Mouse (Mus musculus) thymus, postnatal 36 days (tissue): ENCODE data around the gene C130074G19Rik.
A peak's percentile ranks its signal among the peaks of the same experiment; 100 is the strongest.

ENCODE experiments used
- DNase-seq, 2 experiments: peaks; one replicate each; pipeline ENCODE4 v3.0.0; 2022; ENCODE audit warnings: mixed read lengths in 2 of 2

C130074G19Rik gene

GRCm38 (mm10) chr1:184882281-184883268 lies at the start of gene C130074G19Rik:
TSS of gene C130074G19Rik (minus strand) at chr1:184883218.
- DNase-seq: peak; percentile 11 to 23

- no peak for DNase-seq
These were observed 48.1 kb upstream of the C130074G19Rik start for GRCm38 (mm10) chr1:184931097-184931496.

GRCm38 (mm10) chr1:184928382-184928781 lies 45.4 kb upstream of the C130074G19Rik start:
- no peak for DNase-seq

- no peak for DNase-seq
These were observed 44.9 kb upstream of the C130074G19Rik start for GRCm38 (mm10) chr1:184927911-184928310.

GRCm38 (mm10) chr1:184922824-184923223 lies 39.8 kb upstream of the C130074G19Rik start:
- DNase-seq: no peak

- DNase-seq: no peak
These were observed 37.0 kb upstream of the C130074G19Rik start for GRCm38 (mm10) chr1:184920057-184920456.

GRCm38 (mm10) chr1:184918227-184918888 lies 35.3 kb upstream of the C130074G19Rik start:
- peak in 1 of 2 experiments; percentile 5 for DNase-seq

GRCm38 (mm10) chr1:184912336-184912735 lies 29.3 kb upstream of the C130074G19Rik start:
- DNase-seq: no peak

GRCm38 (mm10) chr1:184911861-184912260 lies 28.8 kb upstream of the C130074G19Rik start:
- DNase-seq: no peak

GRCm38 (mm10) chr1:184908558-184908957 lies 25.5 kb upstream of the C130074G19Rik start:
- peak in 1 of 2 experiments; percentile 10 for DNase-seq

- DNase-seq: no peak
These were observed 23.1 kb upstream of the C130074G19Rik start for GRCm38 (mm10) chr1:184905904-184906745.

- DNase-seq: no peak
These were observed 22.4 kb upstream of the C130074G19Rik start for GRCm38 (mm10) chr1:184905371-184905770.

- DNase-seq: no peak
These were observed 20.7 kb upstream of the C130074G19Rik start for GRCm38 (mm10) chr1:184903697-184904096.

GRCm38 (mm10) chr1:184902886-184903285 lies 19.9 kb upstream of the C130074G19Rik start:
- no peak for DNase-seq

GRCm38 (mm10) chr1:184897350-184897749 lies 14.3 kb upstream of the C130074G19Rik start:
- DNase-seq: no peak

- no peak for DNase-seq
These were observed 9.0 kb upstream of the C130074G19Rik start for GRCm38 (mm10) chr1:184891998-184892397.

- DNase-seq: no peak
These were observed 6.4 kb upstream of the C130074G19Rik start for GRCm38 (mm10) chr1:184889454-184889853.

GRCm38 (mm10) chr1:184886160-184886559 lies 3.1 kb upstream of the C130074G19Rik start:
- no peak for DNase-seq

- no peak for DNase-seq
These were observed 1.2 kb downstream of the C130074G19Rik start for GRCm38 (mm10) chr1:184881861-184882260.

- DNase-seq: no peak
These were observed 1.8 kb downstream of the C130074G19Rik start for GRCm38 (mm10) chr1:184881211-184881610.

GRCm38 (mm10) chr1:184878860-184879259 lies 4.2 kb downstream of the C130074G19Rik start:
- no peak for DNase-seq

- DNase-seq: no peak
These were observed 5.7 kb downstream of the C130074G19Rik start for GRCm38 (mm10) chr1:184877306-184877705.

- DNase-seq: no peak
These were observed 9.1 kb downstream of the C130074G19Rik start for GRCm38 (mm10) chr1:184873910-184874309.
